Mouse (Mus musculus) bone marrow macrophage, adult 2 months (primary cell): ENCODE measurements around the gene Gm11444.

Experiments used
- CTCF ChIP-seq: IDR thresholded peaks from 2 replicates; pipeline ENCODE4 v1.5.1; 2012; ENCODE audit warnings: low read depth, mild to moderate bottlenecking, low read length, moderate library complexity
- POLR2A ChIP-seq: IDR thresholded peaks from 2 replicates; pipeline ENCODE4 v1.6.1; 2012; ENCODE audit warnings: mild to moderate bottlenecking, low read depth, low read length, borderline replicate concordance

- TF ChIP-seq CTCF: no peak
- TF ChIP-seq POLR2A: no peak
These were observed 13.4 kb downstream of the Gm11444 start for GRCm38 (mm10) chr11:85836523-85837290.
